Mouse (Mus musculus): Measurements from ENCODE around the gene Grk5.
"Not testable (repeated sequence)": the region's sequence is repeated elsewhere in the genome, so short reads cannot be mapped to it uniquely, and the experiment has no call there.

The Grk5 gene

DNA sequence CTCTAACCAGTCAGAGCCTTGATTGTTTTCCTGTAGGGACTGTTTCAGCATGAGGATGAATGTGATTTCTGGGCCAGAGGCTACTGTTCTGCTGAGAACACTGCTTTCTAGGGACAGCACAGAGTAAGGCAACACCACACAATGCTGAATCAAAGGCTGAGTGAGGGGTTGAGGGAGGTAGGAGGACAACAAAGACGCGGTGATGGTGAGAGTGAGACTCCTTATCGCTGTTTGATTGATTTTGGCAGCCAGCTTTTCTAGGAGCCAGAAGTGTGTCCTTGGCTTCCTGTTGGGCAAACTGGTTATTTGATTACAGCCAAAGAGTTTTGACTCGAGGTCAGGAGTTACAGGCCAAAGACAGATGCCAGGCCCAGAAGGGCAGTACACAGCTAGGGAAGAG is 25.7 kb downstream of the Grk5 start:
- no peak for DNase-seq

GRCm38 (mm10) chr19:60915862-60916261 is 26.3 kb downstream of the Grk5 start:
- no peak for DNase-seq

DNA sequence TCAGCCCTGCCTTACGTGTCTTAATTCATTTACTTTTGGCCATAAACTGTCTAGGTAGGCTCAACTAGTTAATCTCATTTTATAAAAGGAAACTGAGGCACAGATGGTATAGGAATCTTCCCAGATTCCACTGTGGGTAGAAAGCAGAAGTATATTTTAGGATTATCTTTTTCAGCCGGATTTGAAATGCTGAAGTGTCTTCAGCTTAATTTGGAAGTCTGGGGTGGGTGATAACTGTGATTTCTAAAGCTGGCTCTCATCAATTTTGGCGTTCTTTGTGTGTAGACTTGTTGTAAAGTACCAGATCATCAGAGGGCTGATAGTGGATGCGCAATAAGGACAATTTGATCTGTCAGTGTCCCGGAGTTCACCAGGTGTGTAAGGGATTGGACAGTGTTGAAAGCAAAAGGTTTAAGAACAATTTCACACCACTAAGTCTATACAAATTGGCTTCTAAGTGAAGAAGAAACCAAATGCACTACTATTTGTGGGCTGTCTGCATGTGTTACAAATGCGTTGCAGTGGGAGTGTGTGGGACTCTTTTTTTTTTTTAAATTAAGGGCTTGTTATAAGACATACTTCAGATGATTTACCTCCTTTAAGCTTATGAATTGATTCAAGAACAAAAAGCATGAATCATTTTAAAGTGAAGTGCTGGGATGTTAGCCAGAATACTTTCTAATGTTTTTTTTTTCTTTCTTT is 27.5 kb downstream of the Grk5 start:
- no peak for DNase-seq

DNA sequence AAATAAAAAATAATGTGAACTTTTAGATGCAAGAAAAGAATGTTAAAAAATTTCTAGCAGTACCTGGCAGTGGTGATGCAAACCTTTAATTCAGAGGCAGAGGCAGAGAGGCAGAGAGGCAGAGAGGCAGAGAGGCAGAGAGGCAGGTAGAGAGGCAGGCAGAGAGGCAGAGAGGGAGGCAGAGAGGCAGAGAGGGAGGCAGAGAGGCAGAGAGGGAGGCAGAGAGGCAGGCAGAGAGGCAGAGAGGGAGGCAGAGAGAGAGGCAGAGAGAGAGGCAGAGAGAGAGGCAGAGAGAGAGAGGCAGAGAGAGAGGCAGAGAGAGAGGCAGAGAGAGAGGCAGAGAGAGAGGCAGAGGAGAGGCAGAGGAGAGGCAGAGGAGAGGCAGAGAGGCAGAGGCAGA is 35.0 kb downstream of the Grk5 start:
- not testable (repeated sequence) for DNase-seq

DNA sequence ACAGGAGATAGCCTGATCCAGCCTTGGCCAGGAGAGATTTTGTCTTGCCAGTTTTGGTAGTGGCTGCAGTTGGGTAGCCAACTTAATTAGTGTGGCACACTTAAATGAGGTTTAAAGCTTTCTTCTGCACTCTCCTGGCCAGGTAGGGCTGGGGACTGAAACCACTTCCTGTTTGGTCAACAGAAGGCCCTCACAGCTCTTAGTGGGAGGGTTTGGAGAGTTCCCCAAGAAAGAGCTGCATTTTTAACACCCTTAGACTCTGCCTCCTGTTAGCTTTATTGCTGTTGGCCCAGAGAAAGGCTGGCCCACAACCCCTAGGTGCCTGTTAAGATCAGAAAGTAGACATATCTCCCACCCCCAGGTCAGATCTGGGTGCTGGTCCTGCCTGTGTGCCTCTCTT is 45.5 kb downstream of the Grk5 start:
- DNase-seq, result no peak

DNA sequence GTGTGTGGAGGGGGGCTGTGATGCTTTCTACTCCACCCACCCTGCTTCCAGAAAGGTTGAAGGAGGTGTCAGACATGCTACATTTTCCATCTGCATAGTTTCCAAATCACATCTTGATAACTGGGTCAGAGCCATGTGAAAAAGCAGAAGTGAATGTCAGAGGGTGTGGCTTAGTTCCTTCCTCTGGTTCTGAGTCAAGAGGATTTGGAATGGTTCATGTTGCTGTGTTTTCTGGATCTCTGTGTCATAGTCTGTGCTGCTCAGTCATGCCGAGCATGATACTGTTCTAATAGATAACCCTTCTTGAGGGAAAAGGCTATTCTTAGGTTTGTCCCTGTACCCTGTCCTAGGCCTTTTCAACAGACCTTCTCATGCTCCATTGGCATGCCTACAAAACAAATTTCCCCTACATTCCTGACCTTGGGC is 50.4 kb downstream of the Grk5 start:
- DNase-seq, result no peak

GRCm38 (mm10) chr19:60940866-60941265 is 51.3 kb downstream of the Grk5 start:
- DNase-seq, result no peak

- DNase-seq, result peak; percentile 43
Measured at GRCm38 (mm10) chr19:60945801-60946311, 56.3 kb downstream of the Grk5 start.

- no peak for DNase-seq
Measured at GRCm38 (mm10) chr19:60946656-60947055, 57.1 kb downstream of the Grk5 start.

- no peak for DNase-seq
Measured at GRCm38 (mm10) chr19:60948996-60949395, 59.4 kb downstream of the Grk5 start.

- DNase-seq, result no peak
Measured at GRCm38 (mm10) chr19:60950056-60950869, 60.7 kb downstream of the Grk5 start.

GRCm38 (mm10) chr19:60955131-60955530 is 65.6 kb downstream of the Grk5 start:
- peak; percentile 57 for DNase-seq

- no peak for DNase-seq
Measured at GRCm38 (mm10) chr19:60955712-60956111, 66.2 kb downstream of the Grk5 start.

DNA sequence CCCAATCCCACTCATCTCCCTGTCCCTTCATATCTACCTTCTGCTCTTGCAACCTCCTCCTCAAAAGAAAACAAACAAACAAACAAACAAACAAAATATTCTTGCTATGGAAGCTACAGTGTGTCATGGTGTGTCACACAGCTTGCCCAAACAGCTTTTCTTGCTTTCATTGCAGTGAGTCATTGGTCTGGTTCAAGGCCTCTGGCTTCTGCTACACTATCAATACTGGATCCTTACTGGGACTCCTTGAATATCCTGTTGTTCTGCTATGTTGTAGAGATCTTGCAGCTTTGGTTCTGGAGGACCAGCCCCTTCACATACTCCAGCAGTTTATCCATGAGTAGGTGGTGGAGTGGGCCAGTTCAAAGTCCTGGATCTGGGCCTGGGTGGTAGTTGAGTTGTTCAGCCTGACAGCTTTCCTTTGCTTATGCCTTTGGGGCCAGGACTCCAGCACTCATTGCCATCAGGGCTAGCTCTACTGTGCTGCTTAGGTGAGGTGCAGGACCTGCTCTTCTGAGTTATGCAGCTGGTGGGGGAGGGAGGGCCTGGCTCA is 66.7 kb downstream of the Grk5 start:
- DNase-seq, result no peak

- DNase-seq, result no peak
Measured at GRCm38 (mm10) chr19:60959706-60960230, 70.2 kb downstream of the Grk5 start.

GRCm38 (mm10) chr19:60962358-60963061 is 73.0 kb downstream of the Grk5 start:
- no peak for DNase-seq

DNA sequence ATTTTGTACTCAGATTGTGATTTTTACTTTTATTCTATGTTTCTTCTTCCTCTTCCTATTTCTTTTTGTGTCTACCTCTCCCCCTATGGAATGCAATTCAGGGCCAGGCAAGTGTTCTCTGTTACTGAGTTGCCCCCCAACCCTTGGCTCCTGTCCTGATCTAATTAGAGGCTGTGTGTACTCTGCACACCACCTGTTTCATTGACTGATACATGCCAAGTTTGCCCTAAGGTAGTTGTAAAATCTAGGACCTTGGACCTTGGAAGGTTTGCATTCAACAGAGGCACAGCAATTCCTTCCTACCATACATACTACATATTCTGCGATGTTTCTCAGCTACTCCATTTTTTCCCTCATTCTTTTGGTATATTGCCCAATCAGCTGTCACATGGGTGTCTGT is 78.4 kb downstream of the Grk5 start:
- no peak for DNase-seq

DNA sequence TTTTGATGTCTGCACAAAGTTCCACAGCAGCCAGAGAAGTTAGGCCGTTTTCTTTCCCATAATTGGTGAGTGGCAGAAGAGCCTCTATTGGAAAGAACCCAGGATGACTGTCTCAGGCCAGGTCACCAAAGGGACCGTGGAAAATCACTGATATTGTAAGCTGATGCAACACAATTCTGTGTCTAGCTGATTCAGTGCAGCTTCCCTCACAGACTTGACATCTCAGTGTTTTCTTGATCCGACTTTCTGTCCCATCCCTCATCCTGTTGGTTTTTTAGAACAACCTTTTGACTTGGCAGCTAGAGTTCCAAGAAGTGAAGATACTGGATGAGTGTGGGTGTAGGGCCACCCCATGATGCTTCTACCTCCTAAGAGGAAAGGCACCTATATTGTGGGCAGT is 80.9 kb downstream of the Grk5 start:
- no peak for DNase-seq

- no peak for DNase-seq
Measured at GRCm38 (mm10) chr19:60971598-60971997, 82.0 kb downstream of the Grk5 start.

DNA sequence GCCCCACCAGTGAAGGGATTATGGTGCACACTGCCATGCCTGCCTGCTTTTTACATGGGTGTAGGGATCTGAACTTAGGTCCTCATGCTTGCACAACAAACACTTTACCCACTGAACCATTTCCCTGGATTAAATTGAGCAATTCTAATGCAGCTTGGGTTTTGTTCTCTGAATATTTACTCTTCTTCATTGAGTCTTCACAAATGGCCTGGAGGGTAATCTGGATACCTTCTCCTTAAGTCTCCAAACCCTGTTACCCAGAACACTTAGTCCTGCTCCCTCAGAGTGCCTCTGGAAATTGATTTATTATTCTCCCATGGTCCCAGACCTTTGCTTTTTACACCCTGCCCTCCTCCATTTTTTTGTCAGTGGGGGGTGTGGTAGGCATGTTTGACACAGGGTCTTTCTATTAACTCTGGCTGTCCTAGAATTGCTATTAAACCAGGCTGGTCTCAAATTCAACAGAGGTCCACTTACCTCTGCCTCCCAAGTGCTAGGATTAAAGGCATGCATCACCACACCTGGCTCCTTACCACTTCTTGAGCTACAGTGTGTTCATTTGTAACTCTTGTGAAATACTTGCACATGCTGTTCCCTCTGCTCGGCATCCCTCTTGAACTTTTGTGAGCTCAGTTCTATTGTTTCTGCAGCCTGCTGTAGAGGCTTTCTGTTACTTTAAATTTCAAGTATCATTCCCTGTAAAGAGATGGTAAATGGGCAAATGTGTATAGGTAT is 82.9 kb downstream of the Grk5 start:
- DNase-seq, result no peak

DNA sequence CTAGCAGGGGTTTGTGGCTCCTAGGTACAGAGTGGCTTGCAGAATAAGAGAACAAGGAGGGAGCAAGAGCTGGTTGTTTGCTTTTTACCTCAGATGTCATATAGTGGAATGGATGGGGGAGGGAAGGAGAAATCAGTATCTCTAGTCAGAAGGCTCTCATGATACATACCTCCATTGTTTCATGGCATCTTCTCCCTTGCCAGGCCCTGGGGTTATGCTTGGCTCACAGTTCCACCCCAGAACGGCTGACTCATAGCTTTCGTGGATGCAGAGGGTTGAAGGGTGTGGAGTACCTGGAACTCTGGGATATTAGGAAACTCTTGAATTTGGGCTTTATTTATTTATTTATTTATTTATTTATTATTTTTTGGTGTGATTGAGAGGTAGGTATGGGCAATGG is 84.0 kb downstream of the Grk5 start:
- DNase-seq, result no peak

DNA sequence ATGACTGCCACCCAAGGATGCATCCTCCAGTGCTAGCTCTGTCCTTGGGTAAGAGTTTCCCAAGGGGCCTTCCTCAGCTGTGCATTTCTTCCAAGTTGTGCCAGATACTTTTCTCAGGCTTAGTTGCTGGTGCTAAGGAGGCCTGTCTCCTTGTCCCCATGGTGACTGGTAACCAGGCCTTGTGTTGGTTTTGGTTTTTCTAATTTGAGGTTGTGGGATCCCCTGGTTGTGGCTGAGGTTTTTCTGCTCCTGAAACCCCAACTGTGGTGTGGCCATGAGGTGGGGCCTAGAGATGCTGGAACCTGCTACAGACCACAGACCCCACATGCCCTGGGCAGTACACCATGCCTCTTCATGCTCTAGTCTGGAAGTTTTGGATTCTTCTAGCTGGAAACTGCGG is 90.0 kb downstream of the Grk5 start:
- no peak for DNase-seq
